Mouse (Mus musculus): ENCODE results near the gene Emc8. TPM values are rescaled to one million over a fixed set of nuclear protein-coding genes. Genes with fewer than 3 reads are reported as not detected.
"Not testable (repeated sequence)": the region's sequence is repeated elsewhere in the genome, so short reads cannot be mapped to it uniquely, and the experiment has no call there.

Emc8 gene
- polyA plus RNA-seq, 1 experiment from 2014 or later: 113 TPM

DNA sequence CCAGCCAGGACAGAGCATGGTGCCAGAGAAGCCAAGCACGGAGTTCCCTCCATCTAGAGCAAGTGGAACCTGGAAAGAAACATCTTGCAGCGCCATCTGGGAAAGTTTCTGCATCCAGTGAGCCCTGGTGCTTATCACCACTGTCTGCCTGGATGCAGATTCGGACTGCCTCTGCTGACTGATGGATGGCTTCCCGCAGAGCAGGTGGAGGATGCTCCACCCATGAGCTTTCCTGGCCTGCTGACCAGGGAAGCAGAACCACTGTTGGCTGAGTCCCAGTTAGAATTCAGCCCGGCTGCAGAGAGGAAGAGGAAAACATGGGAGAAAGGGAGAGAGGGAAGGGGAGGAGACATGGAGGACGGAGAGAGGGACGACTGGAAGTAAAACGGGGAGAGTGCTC, 19.4 kb upstream of the Emc8 start:
- no peaks in the 10 kb centered on the region for H3K4me1 ChIP-seq (replicated peaks; ENCODE audit: control insufficient read depth, insufficient read depth, low read length)
- no peak overlapping the region for H3K27ac ChIP-seq
- H3K27me3 ChIP-seq (ENCODE audit: control insufficient read depth, insufficient read depth, low read length): no peaks in the 10 kb centered on the region
- no peak overlapping the region for H3K9ac ChIP-seq
- no peaks in the 10 kb centered on the region for H3K36me3 ChIP-seq (replicated peaks; ENCODE audit: control insufficient read depth, insufficient read depth)
- no peak overlapping the region for H3K4me2 ChIP-seq (replicated peaks)
- H3K9me3 ChIP-seq (ENCODE audit: control insufficient read depth, low read length): no peaks in the 10 kb centered on the region
- no peak overlapping the region for H3K4me3 ChIP-seq (replicated peaks; ENCODE audit: low read length)
- DNase-seq (ENCODE audit: low spot score) (no peak), ATAC-seq (ENCODE audit: low FRiP score) (no peak)
- WGBS: 74% methylated on average over 8 of the region's 8 CpGs

DNA sequence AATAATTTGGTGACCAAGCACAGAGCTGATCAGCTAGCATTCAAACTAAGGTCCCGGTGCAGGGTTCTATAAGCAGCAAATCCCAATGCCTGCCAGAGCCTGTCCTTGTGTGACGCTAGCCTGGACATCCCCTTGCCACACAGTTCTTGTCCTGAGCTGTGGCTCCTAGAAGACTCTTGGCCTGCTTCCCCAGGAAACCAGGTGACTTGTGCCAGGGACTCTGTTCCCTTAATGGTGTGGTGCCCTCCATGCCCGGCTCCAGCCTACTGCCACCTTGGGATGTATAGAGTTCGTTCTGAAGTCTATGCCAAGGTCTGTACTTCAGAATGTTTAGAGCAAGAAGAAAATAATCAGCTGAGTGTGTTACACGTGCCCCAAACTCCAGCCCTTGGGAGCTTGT, 18.2 kb upstream of the Emc8 start:
- H3K27ac ChIP-seq: no peak overlapping the region
- H3K9me3 ChIP-seq (ENCODE audit: control insufficient read depth, low read length): no peaks in the 10 kb centered on the region
- H3K4me2 ChIP-seq (replicated peaks): no peak overlapping the region
- no peaks in the 10 kb centered on the region for H3K27me3 ChIP-seq (ENCODE audit: control insufficient read depth, insufficient read depth, low read length)
- H3K36me3 ChIP-seq (replicated peaks; ENCODE audit: control insufficient read depth, insufficient read depth): no peaks in the 10 kb centered on the region
- no peak overlapping the region for H3K4me3 ChIP-seq (replicated peaks; ENCODE audit: low read length)
- DNase-seq (ENCODE audit: low spot score) (no peak), ATAC-seq (ENCODE audit: low FRiP score) (no peak)
- H3K9ac ChIP-seq: no peak overlapping the region
- no peaks in the 10 kb centered on the region for H3K4me1 ChIP-seq (replicated peaks; ENCODE audit: control insufficient read depth, insufficient read depth, low read length)
- WGBS: 87% methylated on average over 5 of the region's 5 CpGs

- WGBS: 83% methylated on average over 13 of the region's 13 CpGs
- no peak overlapping the region for H3K4me2 ChIP-seq (replicated peaks)
- H3K9ac ChIP-seq: no peak overlapping the region
- H3K27ac ChIP-seq: no peak overlapping the region
- no peaks in the 10 kb centered on the region for H3K36me3 ChIP-seq (replicated peaks; ENCODE audit: control insufficient read depth, insufficient read depth)
- H3K9me3 ChIP-seq (ENCODE audit: control insufficient read depth, low read length): no peaks in the 10 kb centered on the region
- DNase-seq (ENCODE audit: low spot score): no peak
- no peak for ATAC-seq (ENCODE audit: low FRiP score)
- H3K27me3 ChIP-seq (ENCODE audit: control insufficient read depth, insufficient read depth, low read length): no peaks in the 10 kb centered on the region
- no peak overlapping the region for H3K4me3 ChIP-seq (replicated peaks; ENCODE audit: low read length)
- H3K4me1 ChIP-seq (replicated peaks; ENCODE audit: control insufficient read depth, insufficient read depth, low read length): no peaks in the 10 kb centered on the region
Measured at GRCm38 (mm10) chr8:120686051-120686450, 17.7 kb upstream of the Emc8 start.

DNA sequence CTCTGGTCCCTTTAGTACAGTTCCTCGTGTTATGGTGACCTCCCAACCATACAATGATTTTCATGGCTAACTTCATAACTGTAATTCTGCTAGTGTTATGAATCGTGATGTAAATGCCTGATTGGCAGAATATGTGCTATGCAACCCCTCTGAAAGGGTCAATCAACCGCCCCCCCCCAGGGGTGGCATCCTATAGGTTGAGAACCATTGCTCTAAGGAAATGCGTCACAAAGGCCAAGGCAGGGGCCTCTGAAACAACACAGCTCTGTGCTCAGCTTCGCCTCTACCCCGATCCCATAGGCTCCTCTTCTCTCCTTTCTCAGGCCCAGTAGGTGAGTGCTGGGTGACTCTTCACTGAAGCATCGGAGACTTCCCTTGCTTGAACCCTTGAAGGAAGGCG, 17.2 kb upstream of the Emc8 start:
- Histone ChIP-seq H3K4me2 (replicated peaks) (no peak overlapping the region), H3K4me3 (replicated peaks; ENCODE audit: low read length) (no peak overlapping the region), H3K4me1 (replicated peaks; ENCODE audit: control insufficient read depth, insufficient read depth, low read length) (no peaks in the 10 kb centered on the region), H3K27ac (no peak overlapping the region), H3K9ac (no peak overlapping the region), H3K9me3 (ENCODE audit: control insufficient read depth, low read length) (no peaks in the 10 kb centered on the region), H3K27me3 (ENCODE audit: control insufficient read depth, insufficient read depth, low read length) (no peaks in the 10 kb centered on the region), H3K36me3 (replicated peaks; ENCODE audit: control insufficient read depth, insufficient read depth) (no peaks in the 10 kb centered on the region)
- 82% methylated on average over 8 of the region's 8 CpGs for WGBS
- ATAC-seq (ENCODE audit: low FRiP score) (no peak), DNase-seq (ENCODE audit: low spot score) (no peak)

DNA sequence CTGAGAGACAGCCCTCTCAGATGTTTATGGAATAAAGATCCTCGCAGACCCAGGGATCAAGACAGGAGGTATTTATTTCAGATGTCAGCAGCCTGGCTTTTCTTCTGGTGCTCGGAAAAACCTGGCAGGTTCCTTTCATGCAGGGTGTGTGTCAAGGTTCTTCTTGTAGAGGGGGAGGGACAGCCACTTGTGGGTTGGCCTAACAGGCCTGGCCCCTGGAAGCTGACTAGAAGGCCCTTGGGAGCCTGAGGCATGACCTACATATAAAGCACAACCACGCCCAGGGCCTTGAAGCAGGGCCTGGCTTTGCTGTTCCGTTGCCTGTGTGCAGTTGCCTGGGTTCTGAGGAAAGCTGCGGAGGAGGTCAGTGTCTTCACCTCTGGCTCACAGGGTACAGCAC, 16.7 kb upstream of the Emc8 start:
- H3K9ac ChIP-seq: no peak overlapping the region
- 74% methylated on average over 5 of the region's 5 CpGs for WGBS

DNA sequence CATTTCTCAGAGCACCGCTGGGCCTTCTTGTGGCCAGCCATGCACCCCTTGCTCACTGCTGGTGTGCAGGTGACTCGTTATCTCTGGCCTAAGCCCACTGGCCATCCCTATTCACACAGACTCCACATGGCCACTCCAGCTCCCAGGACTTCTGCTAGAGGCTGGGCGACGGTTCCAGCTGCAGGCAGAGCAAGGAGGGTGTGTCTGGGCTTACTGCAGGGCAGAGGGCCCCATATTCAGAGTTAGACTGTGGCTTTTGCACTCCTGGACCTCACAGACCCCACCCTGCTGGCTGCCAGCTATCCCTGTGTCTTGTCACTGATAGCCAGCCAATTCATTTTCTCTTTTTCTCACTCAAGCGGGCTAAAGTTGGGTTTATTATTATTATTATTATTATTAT, 15.7 kb upstream of the Emc8 start:
- no peaks in the 10 kb centered on the region for H3K4me1 ChIP-seq (replicated peaks; ENCODE audit: control insufficient read depth, insufficient read depth, low read length)

More for the DNA sequence above, 16.7 kb upstream of the Emc8 start:
- Histone ChIP-seq H3K9me3 (ENCODE audit: control insufficient read depth, low read length) (no peaks in the 10 kb centered on the region), H3K4me1 (replicated peaks; ENCODE audit: control insufficient read depth, insufficient read depth, low read length) (no peaks in the 10 kb centered on the region), H3K36me3 (replicated peaks; ENCODE audit: control insufficient read depth, insufficient read depth) (no peaks in the 10 kb centered on the region), H3K4me2 (replicated peaks) (no peak overlapping the region), H3K4me3 (replicated peaks; ENCODE audit: low read length) (no peak overlapping the region), H3K27me3 (ENCODE audit: control insufficient read depth, insufficient read depth, low read length) (no peaks in the 10 kb centered on the region), H3K27ac (no peak overlapping the region)
- ATAC-seq (ENCODE audit: low FRiP score) (no peak), DNase-seq (ENCODE audit: low spot score) (no peak)

GRCm38 (mm10) chr8:120683602-120684001, 15.2 kb upstream of the Emc8 start:
- H3K36me3 ChIP-seq (replicated peaks; ENCODE audit: control insufficient read depth, insufficient read depth): no peaks in the 10 kb centered on the region
- no peak overlapping the region for H3K9ac ChIP-seq
- no peak overlapping the region for H3K4me3 ChIP-seq (replicated peaks; ENCODE audit: low read length)
- H3K4me2 ChIP-seq (replicated peaks): no peak overlapping the region
- H3K4me1 ChIP-seq (replicated peaks; ENCODE audit: control insufficient read depth, insufficient read depth, low read length): no peaks in the 10 kb centered on the region
- 18% methylated on average over 10 of the region's 10 CpGs for WGBS
- no peaks in the 10 kb centered on the region for H3K27me3 ChIP-seq (ENCODE audit: control insufficient read depth, insufficient read depth, low read length)
- H3K9me3 ChIP-seq (ENCODE audit: control insufficient read depth, low read length): no peaks in the 10 kb centered on the region
- DNase-seq (ENCODE audit: low spot score) (peak; percentile 47), ATAC-seq (ENCODE audit: low FRiP score) (no peak)
- H3K27ac ChIP-seq: no peak overlapping the region

More for the DNA sequence above, 15.7 kb upstream of the Emc8 start:
- H3K27me3 ChIP-seq (ENCODE audit: control insufficient read depth, insufficient read depth, low read length): no peaks in the 10 kb centered on the region
- ATAC-seq (ENCODE audit: low FRiP score) (no peak), DNase-seq (ENCODE audit: low spot score) (no peak)
- H3K36me3 ChIP-seq (replicated peaks; ENCODE audit: control insufficient read depth, insufficient read depth): no peaks in the 10 kb centered on the region
- H3K27ac ChIP-seq: no peak overlapping the region
- H3K4me3 ChIP-seq (replicated peaks; ENCODE audit: low read length): no peak overlapping the region
- H3K9me3 ChIP-seq (ENCODE audit: control insufficient read depth, low read length): no peaks in the 10 kb centered on the region
- 62% methylated on average over 5 of the region's 5 CpGs for WGBS
- H3K9ac ChIP-seq: no peak overlapping the region
- no peak overlapping the region for H3K4me2 ChIP-seq (replicated peaks)

- no peaks in the 10 kb centered on the region for H3K36me3 ChIP-seq (replicated peaks; ENCODE audit: control insufficient read depth, insufficient read depth)
- H3K4me3 ChIP-seq (replicated peaks; ENCODE audit: low read length): no peak overlapping the region
- no peak overlapping the region for H3K4me2 ChIP-seq (replicated peaks)
- H3K9ac ChIP-seq: no peak overlapping the region
- no peak for DNase-seq (ENCODE audit: low spot score)
- no peak for ATAC-seq (ENCODE audit: low FRiP score)
- no peaks in the 10 kb centered on the region for H3K4me1 ChIP-seq (replicated peaks; ENCODE audit: control insufficient read depth, insufficient read depth, low read length)
- H3K27me3 ChIP-seq (ENCODE audit: control insufficient read depth, insufficient read depth, low read length): no peaks in the 10 kb centered on the region
- H3K27ac ChIP-seq: no peak overlapping the region
- WGBS: 84% methylated on average over 10 of the region's 10 CpGs
- H3K9me3 ChIP-seq (ENCODE audit: control insufficient read depth, low read length): no peaks in the 10 kb centered on the region
Measured at GRCm38 (mm10) chr8:120681113-120681512, 12.7 kb upstream of the Emc8 start.

GRCm38 (mm10) chr8:120680405-120680804, 12.0 kb upstream of the Emc8 start:
- not testable (repeated sequence) for H3K27me3 ChIP-seq (ENCODE audit: control insufficient read depth, insufficient read depth, low read length); H3K9me3 ChIP-seq (ENCODE audit: control insufficient read depth, low read length); H3K4me2 ChIP-seq (replicated peaks); H3K4me3 ChIP-seq (replicated peaks; ENCODE audit: low read length); H3K36me3 ChIP-seq (replicated peaks; ENCODE audit: control insufficient read depth, insufficient read depth); H3K9ac ChIP-seq; H3K27ac ChIP-seq; H3K4me1 ChIP-seq (replicated peaks; ENCODE audit: control insufficient read depth, insufficient read depth, low read length); ATAC-seq (ENCODE audit: low FRiP score)
- DNase-seq (ENCODE audit: low spot score): peak; percentile 61
- WGBS: 62% methylated on average over 7 of the region's 7 CpGs

DNA sequence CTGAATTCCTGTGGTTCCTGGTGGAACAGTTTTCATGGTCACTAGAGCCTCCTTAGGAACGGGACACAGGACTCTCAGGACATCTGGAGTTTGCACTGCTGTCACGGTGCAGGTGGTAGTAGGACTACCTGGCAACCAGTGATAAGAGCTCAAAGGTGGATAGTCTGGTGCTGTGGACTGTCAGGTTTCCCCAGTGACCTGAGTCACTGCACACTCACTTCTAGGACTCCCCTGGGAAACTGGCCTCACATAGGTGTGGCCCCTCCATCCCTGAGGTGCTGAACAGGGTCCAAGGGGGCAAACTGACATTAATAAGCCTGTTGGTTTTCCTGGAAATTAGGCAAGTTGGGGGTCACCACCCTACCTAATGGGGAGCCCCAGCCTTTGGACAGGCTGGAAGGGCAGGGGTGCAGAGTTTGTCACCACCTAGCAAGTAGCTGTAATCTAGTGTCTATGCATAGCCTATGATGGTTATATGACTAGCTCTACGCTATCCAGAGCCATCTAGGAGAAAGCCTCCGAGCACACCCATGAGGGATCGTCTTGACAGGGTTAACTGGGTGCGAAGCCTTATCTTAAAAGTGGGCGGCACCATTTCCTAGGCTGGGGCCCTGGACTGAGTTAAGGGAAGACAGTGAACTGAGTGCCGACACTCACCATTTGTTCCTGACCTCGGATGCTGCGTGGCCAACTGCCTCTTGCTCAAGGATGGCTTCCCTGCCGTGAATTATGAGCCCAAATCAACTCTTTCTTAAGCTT, 11.4 kb upstream of the Emc8 start:
- H3K4me2 ChIP-seq (replicated peaks): no peak overlapping the region
- DNase-seq (ENCODE audit: low spot score) (no peak), ATAC-seq (ENCODE audit: low FRiP score) (no peak)
- H3K4me3 ChIP-seq (replicated peaks; ENCODE audit: low read length): no peak overlapping the region
- H3K4me1 ChIP-seq (replicated peaks; ENCODE audit: control insufficient read depth, insufficient read depth, low read length): no peaks in the 10 kb centered on the region
- no peak overlapping the region for H3K9ac ChIP-seq
- peaks cover 6% of the 10 kb centered on the region for H3K36me3 ChIP-seq (replicated peaks; ENCODE audit: control insufficient read depth, insufficient read depth)
- 75% methylated on average over 11 of the region's 11 CpGs for WGBS
- H3K27ac ChIP-seq: no peak overlapping the region
- no peaks in the 10 kb centered on the region for H3K9me3 ChIP-seq (ENCODE audit: control insufficient read depth, low read length)
- H3K27me3 ChIP-seq (ENCODE audit: control insufficient read depth, insufficient read depth, low read length): no peaks in the 10 kb centered on the region

Data from hindbrain, embryonic 14.5 days (tissue).